12 mouse cellular contexts compared by ENCODE assay signal in genomic region chr7:71311411-71311810, GRCm38 (mm10). TPM values are rescaled to one million over a fixed set of nuclear protein-coding genes. Genes with fewer than 3 reads are reported as not detected.
DNase-seq lines count a peak whose midpoint lies in the region; ATAC-seq lines count a peak whose summit lies in the region.
"Had no signal": no experiment of that assay in that cellular context is flagged by ENCODE, and none has a peak within 500 bp of the region (broad histone marks: within the 10 kb centered on the region; RNA-seq: fewer than 3 reads in every experiment).

No protein-coding gene starts in this region.

- no peak overlapping the region for H3K4me2 ChIP-seq in midbrain, embryonic 15.5 days
- H3K4me2 ChIP-seq: hindbrain, embryonic 13.5 days had no signal

- H3K4me1 ChIP-seq in midbrain, embryonic 15.5 days = 0 out of 2 replicates have a peak, but pooled peaks cover 4% of the 10 kb centered on the region

- no peak for ATAC-seq in midbrain, embryonic 15.5 days (replicated peaks)

- peak; percentile 14 to 24 for DNase-seq in adrenal gland, adult 18-20 months (ENCODE audit: low spot score in 2 of 2)
- DNase-seq in embryo, embryonic 10.5 days (ENCODE audit: low spot score) = peak; percentile 45
- peak; percentile 33 for DNase-seq in heart, postnatal 4 days
- peak; percentile 7 to 9 for DNase-seq in lung, adult 18-20 months
- DNase-seq in testis, postnatal 10 days (ENCODE audit: low spot score) = no peak
- no peak for DNase-seq in cerebellum, adult 8-10 months
- DNase-seq in cerebellum, postnatal 14 days = no peak
- DNase-seq: cerebellum, adult 9-10 months; midbrain, embryonic 14.5 days had no signal

- no peaks in the 10 kb centered on the region for H3K36me3 ChIP-seq in midbrain, embryonic 15.5 days (replicated peaks)
- H3K36me3 ChIP-seq: G1E; hindbrain, embryonic 13.5 days had no signal

- no peaks in the 10 kb centered on the region for H3K9me3 ChIP-seq in midbrain, embryonic 15.5 days
- H3K9me3 ChIP-seq: hindbrain, embryonic 13.5 days had no signal

- no peaks in the 10 kb centered on the region for H3K27me3 ChIP-seq in midbrain, embryonic 15.5 days (replicated peaks)

- H3K27ac ChIP-seq in midbrain, embryonic 15.5 days = no peak overlapping the region
- H3K27ac ChIP-seq: hindbrain, embryonic 13.5 days had no signal

- no peak overlapping the region for H3K9ac ChIP-seq in midbrain, embryonic 15.5 days
- H3K9ac ChIP-seq: hindbrain, embryonic 13.5 days had no signal

- WGBS in midbrain, embryonic 15.5 days = 74% methylated on average over 11 of the region's 11 CpGs

- no peak overlapping the region for H3K4me3 ChIP-seq in midbrain, embryonic 15.5 days
- H3K4me3 ChIP-seq: hindbrain, embryonic 13.5 days had no signal

RNA-seq across cellular contexts. Expression of gene Gm10295, which starts 39.9 kb away (rescaled TPM):
- total RNA-seq in adrenal gland, adult 18-20 months (2021) = not detected
- not detected for total RNA-seq in heart, postnatal 4 days (2021)
- not detected in 2 replicates for polyA plus RNA-seq in midbrain, embryonic 15.5 days (2015; fragmentation: Nextera tagmentation; extraction: Ambion mirVana)
- polyA plus RNA-seq: G1E; hindbrain, embryonic 13.5 days; midbrain, embryonic 14.5 days had no signal

Comparison
In these comparisons a context has a peak if more than half of its experiments do, and no peak if none do; other contexts are left out.
1. DNase-seq: peak in adrenal gland, adult 18-20 months (2 of 2), embryo, embryonic 10.5 days (single experiment), heart, postnatal 4 days (single experiment) and lung, adult 18-20 months (2 of 2); none in testis, postnatal 10 days (single experiment), cerebellum, adult 8-10 months (single experiment) and cerebellum, postnatal 14 days (0 of 2).